Mouse (Mus musculus): ENCODE data around the gene Otc. TPM values are rescaled to one million over a fixed set of nuclear protein-coding genes. Genes with fewer than 3 reads are reported as not detected.

Gene Otc
- total RNA-seq (2014; fragmentation: Nextera tagmentation) (not detected in 2 replicates), total RNA-seq (2017) (0.22 and 0.23 TPM in 2 replicates), polyA plus RNA-seq (2012) (not detected in 2 replicates)

DNA sequence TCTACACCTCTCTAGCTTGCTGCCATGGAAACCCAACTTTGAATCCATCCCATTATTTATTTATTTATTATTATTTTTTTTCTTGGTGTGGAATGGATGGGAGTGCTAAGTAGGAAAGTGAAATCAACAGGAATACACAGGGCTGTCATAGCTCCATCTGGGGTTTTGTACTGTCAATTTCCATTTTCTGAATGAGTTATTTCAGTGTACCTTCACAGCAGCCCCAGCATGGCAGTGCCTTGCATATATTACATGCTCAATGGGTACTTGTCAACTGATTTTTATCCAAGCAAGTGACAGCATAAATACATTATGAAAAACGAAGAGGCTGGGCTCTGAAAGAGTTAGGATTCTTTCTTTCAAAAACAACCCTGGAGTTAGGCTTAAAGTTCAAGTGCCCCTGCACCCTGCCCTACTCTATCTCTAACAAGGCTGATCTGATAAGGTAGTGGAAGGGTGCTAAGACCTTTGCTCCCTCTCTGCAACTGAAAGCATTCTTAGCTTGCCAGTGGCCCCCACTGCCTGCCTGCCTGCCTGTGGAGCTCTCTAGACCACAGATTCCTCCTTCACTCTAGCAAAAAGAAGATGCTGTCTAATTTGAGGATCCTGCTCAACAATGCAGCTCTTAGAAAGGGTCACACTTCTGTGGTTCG is at the start of gene Otc:
Gene Otc, plus strand, starts transcription at position 454 of the 653 bp plus-strand sequence.
- no peaks in the 10 kb centered on the region for H3K36me3 ChIP-seq (replicated peaks)
- H3K9me3 ChIP-seq (replicated peaks): no peaks in the 10 kb centered on the region
- DNase-seq (ENCODE audit: low spot score) (no peak), ATAC-seq (ENCODE audit: extremely low read depth, insufficient number of reproducible peaks, low FRiP score, poor library complexity, severe bottlenecking) (no peak)
- no peak within 1 kb of the TSS for H3K4me3 ChIP-seq (ENCODE audit: low read depth, low read length)
- H3K4me1 ChIP-seq (ENCODE audit: insufficient read depth, low read depth, low read length): no peaks in the 10 kb centered on the region
- no peaks in the 10 kb centered on the region for H3K27me3 ChIP-seq (ENCODE audit: insufficient read depth, low read length)
- TF ChIP-seq GATA1 (IDR thresholded peaks at IDR 0.05; ENCODE audit: borderline replicate concordance, low read length): no peak
- TF ChIP-seq TAL1 (conservative IDR thresholded peaks at IDR 0.05; ENCODE audit: low read depth, low read length): no peak
- TF ChIP-seq GATA2 (IDR thresholded peaks at IDR 0.05; ENCODE audit: borderline replicate concordance, low read depth, low read length): no peak
- no peak for TF ChIP-seq POLR2AphosphoS5 (IDR thresholded peaks at IDR 0.05; ENCODE audit: insufficient replicate concordance, low read depth, low read length)
- no peak for TF ChIP-seq CTCF (IDR thresholded peaks at IDR 0.05; ENCODE audit: low read depth, low read length)

DNA sequence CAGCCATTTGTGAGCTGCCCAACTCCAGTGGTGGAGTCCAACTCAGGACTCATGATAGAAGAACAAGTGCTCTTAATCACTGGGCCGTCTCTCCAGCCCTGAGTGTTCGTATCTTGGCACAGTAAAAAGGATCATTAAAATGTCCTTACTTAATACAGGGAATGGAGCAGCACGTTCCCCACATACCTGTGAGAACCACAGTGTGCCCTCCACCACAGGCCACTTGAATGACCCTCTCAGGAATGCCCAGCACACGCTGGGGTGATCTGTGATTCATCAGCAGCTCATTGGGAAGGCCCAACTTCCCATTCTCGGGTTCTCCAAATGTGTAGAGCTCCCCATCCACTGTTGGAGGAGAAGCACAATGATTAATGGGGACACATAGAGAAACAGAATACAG is 46.2 kb upstream of the Otc start:
- Histone ChIP-seq H3K36me3 (replicated peaks) (peaks cover 24% of the 10 kb centered on the region), H3K27me3 (ENCODE audit: insufficient read depth, low read length) (no peaks in the 10 kb centered on the region), H3K9me3 (replicated peaks) (no peaks in the 10 kb centered on the region), H3K4me1 (ENCODE audit: insufficient read depth, low read depth, low read length) (no peaks in the 10 kb centered on the region), H3K4me3 (ENCODE audit: low read depth, low read length) (no peak overlapping the region)
- ATAC-seq (ENCODE audit: extremely low read depth, insufficient number of reproducible peaks, low FRiP score, poor library complexity, severe bottlenecking) (no peak), DNase-seq (ENCODE audit: low spot score) (no peak)
- TF ChIP-seq CTCF (IDR thresholded peaks at IDR 0.05; ENCODE audit: low read depth, low read length) (no peak), TAL1 (conservative IDR thresholded peaks at IDR 0.05; ENCODE audit: low read depth, low read length) (no peak), POLR2AphosphoS5 (IDR thresholded peaks at IDR 0.05; ENCODE audit: insufficient replicate concordance, low read depth, low read length) (no peak), GATA1 (IDR thresholded peaks at IDR 0.05; ENCODE audit: borderline replicate concordance, low read length) (no peak), GATA2 (IDR thresholded peaks at IDR 0.05; ENCODE audit: borderline replicate concordance, low read depth, low read length) (no peak)

DNA sequence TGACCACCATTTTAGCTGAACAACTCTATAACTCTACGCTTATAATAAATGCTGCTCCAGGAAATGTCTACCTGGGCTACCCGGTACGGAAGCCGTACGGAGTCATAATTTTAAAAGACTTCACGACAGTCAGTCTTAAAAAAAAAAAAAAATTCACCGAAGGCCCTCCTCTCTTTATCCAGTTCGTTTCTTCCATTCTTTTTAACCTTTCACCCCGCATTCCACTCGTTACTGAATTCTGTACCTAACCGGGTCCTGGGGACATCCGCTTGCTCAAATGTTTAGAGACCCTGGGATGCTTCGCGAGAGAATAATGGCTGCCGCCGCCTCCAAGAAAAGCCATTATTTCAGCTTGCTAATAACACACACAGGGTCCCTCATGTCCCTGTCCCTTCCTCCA is 36.1 kb upstream of the Otc start:
- H3K9me3 ChIP-seq (replicated peaks): no peaks in the 10 kb centered on the region
- TF ChIP-seq TAL1 (conservative IDR thresholded peaks at IDR 0.05; ENCODE audit: low read depth, low read length) (no peak), GATA2 (IDR thresholded peaks at IDR 0.05; ENCODE audit: borderline replicate concordance, low read depth, low read length) (no peak), GATA1 (IDR thresholded peaks at IDR 0.05; ENCODE audit: borderline replicate concordance, low read length) (no peak), CTCF (IDR thresholded peaks at IDR 0.05; ENCODE audit: low read depth, low read length) (no peak), POLR2AphosphoS5 (IDR thresholded peaks at IDR 0.05; ENCODE audit: insufficient replicate concordance, low read depth, low read length) (no peak)
- no peak for DNase-seq (ENCODE audit: low spot score)
- H3K4me3 ChIP-seq (ENCODE audit: low read depth, low read length): peak overlapping the region; percentile 73
- peaks cover 2% of the 10 kb centered on the region for H3K36me3 ChIP-seq (replicated peaks)
- no peaks in the 10 kb centered on the region for H3K4me1 ChIP-seq (ENCODE audit: insufficient read depth, low read depth, low read length)
- no peaks in the 10 kb centered on the region for H3K27me3 ChIP-seq (ENCODE audit: insufficient read depth, low read length)
- ATAC-seq (ENCODE audit: extremely low read depth, insufficient number of reproducible peaks, low FRiP score, poor library complexity, severe bottlenecking): no peak; the same call in 1 of the 2 replicates

DNA sequence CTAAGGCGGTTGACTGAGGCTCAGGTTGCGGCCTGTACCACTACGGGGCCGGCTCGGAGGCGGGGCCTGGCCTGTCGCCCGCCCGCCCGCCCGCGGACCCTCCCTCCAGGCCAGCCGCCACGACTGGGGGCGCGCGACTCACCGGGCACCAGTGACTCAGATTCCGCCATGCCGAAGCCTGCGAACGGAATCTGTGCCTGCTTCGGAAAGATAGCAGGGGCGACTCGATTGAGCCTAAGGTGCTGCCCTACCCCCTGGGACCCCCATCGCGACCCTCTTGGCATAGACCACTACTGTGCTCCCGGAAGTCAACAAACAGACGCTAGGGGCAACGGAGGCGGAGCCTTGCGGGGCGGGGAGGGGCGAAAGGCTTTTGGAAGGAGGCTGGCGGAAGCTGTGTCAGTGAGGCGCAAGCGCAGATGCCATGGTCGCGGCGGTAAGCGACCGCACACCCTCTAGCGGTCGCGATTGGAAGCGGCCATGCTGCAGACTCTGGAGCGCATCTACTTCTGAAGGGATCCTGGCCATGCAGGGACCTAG is 35.6 kb upstream of the Otc start, which contains the start of gene Rpgr:
Gene Rpgr, minus strand, starts transcription at position 511 of the 540 bp plus-strand sequence.
- no peaks in the 10 kb centered on the region for H3K9me3 ChIP-seq (replicated peaks)
- H3K36me3 ChIP-seq (replicated peaks): peaks cover 2% of the 10 kb centered on the region
- DNase-seq (ENCODE audit: low spot score): peak; percentile 30
- no peak for TF ChIP-seq TAL1 (conservative IDR thresholded peaks at IDR 0.05; ENCODE audit: low read depth, low read length)
- no peak for TF ChIP-seq GATA1 (IDR thresholded peaks at IDR 0.05; ENCODE audit: borderline replicate concordance, low read length)
- TF ChIP-seq POLR2AphosphoS5 (IDR thresholded peaks at IDR 0.05; ENCODE audit: insufficient replicate concordance, low read depth, low read length): no peak
- no peak for TF ChIP-seq GATA2 (IDR thresholded peaks at IDR 0.05; ENCODE audit: borderline replicate concordance, low read depth, low read length)
- TF ChIP-seq CTCF (IDR thresholded peaks at IDR 0.05; ENCODE audit: low read depth, low read length): peak; percentile 61
- no peaks in the 10 kb centered on the region for H3K4me1 ChIP-seq (ENCODE audit: insufficient read depth, low read depth, low read length)
- ATAC-seq (ENCODE audit: extremely low read depth, insufficient number of reproducible peaks, low FRiP score, poor library complexity, severe bottlenecking): peak; percentile 93
- H3K4me3 ChIP-seq (ENCODE audit: low read depth, low read length): peak within 1 kb of the TSS; percentile 73
- H3K27me3 ChIP-seq (ENCODE audit: insufficient read depth, low read length): no peaks in the 10 kb centered on the region

DNA sequence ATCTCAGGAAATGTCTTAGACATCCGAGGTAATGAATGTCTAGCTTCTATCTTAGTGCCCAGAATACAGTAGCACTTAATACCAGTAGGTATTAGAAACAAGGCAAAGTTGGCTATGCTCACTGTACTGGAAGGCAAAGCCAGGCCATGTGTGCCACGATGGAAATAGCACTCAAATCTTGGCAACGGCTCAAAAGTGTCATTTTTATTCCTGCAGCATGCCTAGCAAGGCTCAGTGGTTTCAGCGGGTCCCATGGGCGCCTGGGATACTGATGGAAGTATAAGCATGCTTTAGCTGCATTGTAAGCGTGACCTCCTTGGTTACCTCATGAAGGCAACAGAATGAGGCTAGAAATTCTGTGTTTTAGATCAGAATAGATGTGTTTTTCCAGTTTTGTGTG is 32.8 kb upstream of the Otc start:
- Histone ChIP-seq H3K4me3 (ENCODE audit: low read depth, low read length) (no peak overlapping the region), H3K27me3 (ENCODE audit: insufficient read depth, low read length) (no peaks in the 10 kb centered on the region), H3K36me3 (replicated peaks) (no peaks in the 10 kb centered on the region), H3K9me3 (replicated peaks) (no peaks in the 10 kb centered on the region), H3K4me1 (ENCODE audit: insufficient read depth, low read depth, low read length) (no peaks in the 10 kb centered on the region)
- no peak for ATAC-seq (ENCODE audit: extremely low read depth, insufficient number of reproducible peaks, low FRiP score, poor library complexity, severe bottlenecking)
- TF ChIP-seq CTCF (IDR thresholded peaks at IDR 0.05; ENCODE audit: low read depth, low read length): no peak
- no peak for TF ChIP-seq TAL1 (conservative IDR thresholded peaks at IDR 0.05; ENCODE audit: low read depth, low read length)
- no peak for TF ChIP-seq GATA2 (IDR thresholded peaks at IDR 0.05; ENCODE audit: borderline replicate concordance, low read depth, low read length)
- no peak for TF ChIP-seq GATA1 (IDR thresholded peaks at IDR 0.05; ENCODE audit: borderline replicate concordance, low read length)
- TF ChIP-seq POLR2AphosphoS5 (IDR thresholded peaks at IDR 0.05; ENCODE audit: insufficient replicate concordance, low read depth, low read length): no peak
- no peak for DNase-seq (ENCODE audit: low spot score)

DNA sequence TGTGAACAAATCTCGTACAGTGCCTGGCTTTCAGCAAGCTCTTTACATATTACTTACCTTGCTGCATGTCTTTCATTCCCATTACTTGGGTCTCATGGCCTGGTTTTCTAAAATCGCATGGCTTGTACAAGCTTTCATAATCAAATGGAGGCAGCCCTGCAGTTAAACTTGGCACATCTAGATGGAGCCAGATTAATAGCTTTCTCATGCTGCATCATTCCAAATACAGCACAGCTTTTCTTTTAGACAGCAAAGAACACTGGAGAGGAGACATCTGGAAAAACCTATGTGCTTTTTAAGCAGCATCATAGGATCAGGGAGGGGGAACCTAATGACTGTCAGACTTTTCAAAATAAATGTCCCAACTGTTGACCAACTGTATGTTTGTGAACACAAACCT is 19.1 kb upstream of the Otc start:
- Histone ChIP-seq H3K9me3 (replicated peaks) (no peaks in the 10 kb centered on the region), H3K27me3 (ENCODE audit: insufficient read depth, low read length) (peaks cover 4% of the 10 kb centered on the region; the same call in 1 of the 2 replicates), H3K4me3 (ENCODE audit: low read depth, low read length) (no peak overlapping the region), H3K4me1 (ENCODE audit: insufficient read depth, low read depth, low read length) (no peaks in the 10 kb centered on the region), H3K36me3 (replicated peaks) (no peaks in the 10 kb centered on the region)
- DNase-seq (ENCODE audit: low spot score) (no peak), ATAC-seq (ENCODE audit: extremely low read depth, insufficient number of reproducible peaks, low FRiP score, poor library complexity, severe bottlenecking) (no peak)
- no peak for TF ChIP-seq GATA2 (IDR thresholded peaks at IDR 0.05; ENCODE audit: borderline replicate concordance, low read depth, low read length)
- no peak for TF ChIP-seq TAL1 (conservative IDR thresholded peaks at IDR 0.05; ENCODE audit: low read depth, low read length)

Data from G1E (cell line).